Mouse (Mus musculus) C2C12 (cell line): Measurements from ENCODE around the gene Prnp.

Experiments
- CEBPB ChIP-seq: IDR thresholded peaks from one replicate; pipeline ENCODE4 v1.6.1; 2011; ENCODE audit warnings: low read depth, mild to moderate bottlenecking, control low read depth, moderate library complexity
- CTCF ChIP-seq: IDR thresholded peaks from one replicate; pipeline ENCODE4 v1.5.1; 2011; ENCODE audit not compliant: control insufficient read depth, insufficient read depth, insufficient read length
- FOSL1 ChIP-seq: IDR thresholded peaks from one replicate; pipeline ENCODE4 v1.8.0; 2011; ENCODE audit warnings: mild to moderate bottlenecking, low read length; ENCODE audit not compliant: poor library complexity, insufficient read depth, severe bottlenecking
- MYOD1 ChIP-seq: IDR thresholded peaks from one replicate; pipeline ENCODE4 v1.6.1; 2011; ENCODE audit warnings: low read depth; ENCODE audit not compliant: control insufficient read depth, insufficient read length
- MYOG ChIP-seq: IDR thresholded peaks from one replicate; pipeline ENCODE4 v1.6.1; 2011; ENCODE audit not compliant: control insufficient read depth, insufficient read length; ENCODE audit errors: extremely low read depth

GRCm38 (mm10) chr2:131952961-131953538 is 43.3 kb downstream of the Prnp start:
- TF ChIP-seq CTCF, result no peak
- TF ChIP-seq MYOD1, result no peak
- no peak for TF ChIP-seq MYOG
- TF ChIP-seq FOSL1, result no peak
- TF ChIP-seq CEBPB, result no peak
